Mouse (Mus musculus): ENCODE data around the gene Tmem251.

GRCm38 (mm10) chr12:102710851-102711375, 32.6 kb upstream of the Tmem251 start:
- TF ChIP-seq CTCF (IDR thresholded peaks at IDR 0.05; ENCODE audit: control insufficient read depth, insufficient read depth, insufficient read length): no peak
- TF ChIP-seq MAX (IDR thresholded peaks at IDR 0.05): no peak
- no peak for TF ChIP-seq CEBPB (IDR thresholded peaks at IDR 0.05; ENCODE audit: low read depth)
- TF ChIP-seq MYOG (IDR thresholded peaks at IDR 0.05; ENCODE audit: control insufficient read depth, extremely low read depth, insufficient read length): no peak
- TF ChIP-seq MYOD1 (IDR thresholded peaks at IDR 0.05; ENCODE audit: control insufficient read depth, insufficient read length, low read depth): no peak
- TF ChIP-seq USF1 (IDR thresholded peaks at IDR 0.05; ENCODE audit: low read depth): no peak
